Mouse (Mus musculus): ENCODE measurements around the gene Dnajc1.

Gene Dnajc1

GRCm38 (mm10) chr2:18392331-18393021 is at the start of gene Dnajc1:
Gene Dnajc1, minus strand, starts transcription at chr2:18392830.
- DNase-seq (ENCODE audit: low spot score in 2 of 2): peak; percentile 83 to 87

- no peak for DNase-seq (ENCODE audit: low spot score in 2 of 2)
These were observed 49.2 kb upstream of the Dnajc1 start for GRCm38 (mm10) chr2:18441871-18442270.

- DNase-seq (ENCODE audit: low spot score in 2 of 2): no peak
These were observed 22.6 kb upstream of the Dnajc1 start for GRCm38 (mm10) chr2:18415242-18415641.

GRCm38 (mm10) chr2:18403679-18404078 is 11.0 kb upstream of the Dnajc1 start:
- no peak for DNase-seq (ENCODE audit: low spot score in 2 of 2)

- DNase-seq (ENCODE audit: low spot score in 2 of 2): no peak
These were observed 9.1 kb upstream of the Dnajc1 start for GRCm38 (mm10) chr2:18401771-18402170.

- DNase-seq (ENCODE audit: low spot score in 2 of 2): no peak
These were observed 441 bp upstream of the Dnajc1 start for GRCm38 (mm10) chr2:18393022-18393519.

- DNase-seq (ENCODE audit: low spot score in 2 of 2): peak in 1 of 2 experiments; percentile 61
These were observed 769 bp downstream of the Dnajc1 start for GRCm38 (mm10) chr2:18391861-18392260.

- DNase-seq (ENCODE audit: low spot score in 2 of 2): peak; percentile 38 to 42
These were observed 3.0 kb downstream of the Dnajc1 start for GRCm38 (mm10) chr2:18389631-18390030.

- DNase-seq (ENCODE audit: low spot score in 2 of 2): no peak
These were observed 11.0 kb downstream of the Dnajc1 start for GRCm38 (mm10) chr2:18381662-18382061.

- no peak for DNase-seq (ENCODE audit: low spot score in 2 of 2)
These were observed 20.0 kb downstream of the Dnajc1 start for GRCm38 (mm10) chr2:18372400-18373182.

- DNase-seq (ENCODE audit: low spot score in 2 of 2): no peak
These were observed 21.7 kb downstream of the Dnajc1 start for GRCm38 (mm10) chr2:18370794-18371498.

- DNase-seq (ENCODE audit: low spot score in 2 of 2): no peak
These were observed 28.2 kb downstream of the Dnajc1 start for GRCm38 (mm10) chr2:18364402-18364801.

- no peak for DNase-seq (ENCODE audit: low spot score in 2 of 2)
These were observed 37.3 kb downstream of the Dnajc1 start for GRCm38 (mm10) chr2:18355293-18355692.

GRCm38 (mm10) chr2:18352620-18353019 is 40.0 kb downstream of the Dnajc1 start:
- no peak for DNase-seq (ENCODE audit: low spot score in 2 of 2)

GRCm38 (mm10) chr2:18343464-18343863 is 49.2 kb downstream of the Dnajc1 start:
- no peak for DNase-seq (ENCODE audit: low spot score in 2 of 2)

GRCm38 (mm10) chr2:18318671-18319070 is 74.0 kb downstream of the Dnajc1 start:
- DNase-seq (ENCODE audit: low spot score in 2 of 2): no peak

GRCm38 (mm10) chr2:18317503-18318281 is 74.9 kb downstream of the Dnajc1 start:
- DNase-seq (ENCODE audit: low spot score in 2 of 2): no peak

GRCm38 (mm10) chr2:18316909-18317308 is 75.7 kb downstream of the Dnajc1 start:
- no peak for DNase-seq (ENCODE audit: low spot score in 2 of 2)

GRCm38 (mm10) chr2:18310261-18311104 is 82.1 kb downstream of the Dnajc1 start:
- DNase-seq (ENCODE audit: low spot score in 2 of 2): no peak

Measured in right cerebral cortex, adult 2 months (tissue).